9 mouse cellular contexts compared by ENCODE assay signal in the genomic region with DNA sequence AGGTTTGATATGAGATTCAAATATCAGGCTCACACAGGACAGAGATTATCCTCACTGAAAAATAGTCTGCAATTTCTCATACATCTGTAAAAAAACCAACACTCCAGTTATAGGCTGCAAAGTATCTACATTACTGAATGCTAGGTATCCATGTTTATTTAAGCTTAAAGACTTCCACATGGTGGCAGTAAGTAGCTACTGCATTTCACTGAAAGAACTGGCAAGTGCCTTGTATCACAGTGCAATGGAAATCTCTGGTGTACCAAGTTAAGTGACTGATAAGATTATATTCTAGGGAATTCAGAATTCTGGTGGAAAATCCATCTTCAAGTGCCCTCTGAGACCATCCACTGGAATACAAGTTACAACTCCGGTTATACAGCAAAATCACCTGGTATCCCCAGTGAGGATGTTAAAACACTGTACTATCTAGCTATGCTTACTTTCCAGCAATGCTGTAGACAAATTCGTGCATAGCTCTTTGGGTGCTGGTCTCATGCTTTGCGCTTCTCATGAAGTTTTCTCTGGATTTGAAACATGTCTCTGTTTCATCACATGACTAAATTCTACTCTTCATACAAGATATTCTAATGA. TPM values are rescaled to one million over a fixed set of nuclear protein-coding genes. Genes with fewer than 3 reads are reported as not detected.
DNase-seq lines count a peak whose midpoint lies in the region; ATAC-seq and TF ChIP-seq lines count a peak whose summit lies in the region.
"Had no signal": no experiment of that assay in that cellular context is flagged by ENCODE, and none has a peak within 500 bp of the region (broad histone marks: within the 10 kb centered on the region; RNA-seq: fewer than 3 reads in every experiment).

No protein-coding gene starts in this region.

- H3K4me1 ChIP-seq in lung, embryonic 14.5 days (ENCODE audit: insufficient read depth) = no peaks in the 10 kb centered on the region
- no peaks in the 10 kb centered on the region for H3K4me1 ChIP-seq in forebrain, postnatal 0 days (ENCODE audit: insufficient read depth)

- peak; percentile 41 for TF ChIP-seq CTCF in lung, embryonic 14.5 days (IDR thresholded peaks at IDR 0.05; ENCODE audit: low read depth)
- peak; percentile 87 for TF ChIP-seq CTCF in forebrain, postnatal 0 days (IDR thresholded peaks at IDR 0.05; ENCODE audit: low read depth)

- H3K27ac ChIP-seq in lung, embryonic 14.5 days (ENCODE audit: low read depth) = no peak overlapping the region
- H3K27ac ChIP-seq in forebrain, postnatal 0 days (ENCODE audit: low read depth, low read length) = no peak overlapping the region
- H3K27ac ChIP-seq: liver, embryonic 14.5 days had no signal

- H3K4me2 ChIP-seq in lung, embryonic 14.5 days = no peak overlapping the region
- H3K4me2 ChIP-seq in forebrain, postnatal 0 days (ENCODE audit: low read depth) = no peak overlapping the region

- no peak overlapping the region for H3K9ac ChIP-seq in lung, embryonic 14.5 days
- H3K9ac ChIP-seq in forebrain, postnatal 0 days = no peak overlapping the region
- H3K9ac ChIP-seq: liver, embryonic 14.5 days had no signal

- H3K4me3 ChIP-seq in lung, embryonic 14.5 days (ENCODE audit: low read depth, low read length) = no peak overlapping the region
- H3K4me3 ChIP-seq in forebrain, postnatal 0 days (ENCODE audit: low read depth, low read length) = no peak overlapping the region

- DNase-seq in lung, embryonic 14.5 days = peak; percentile 24
- no peak for DNase-seq in lung, adult 18-20 months
- DNase-seq in ZHBTc4 (ENCODE audit: low read depth, low spot score) = peak; percentile 22
- DNase-seq in forebrain, postnatal 0 days = peak; percentile 82
- DNase-seq in retina, embryonic 14.5 days (ENCODE audit: low spot score) = peak; percentile 52
- DNase-seq in kidney, postnatal 4 days = no peak
- DNase-seq: adrenal gland, postnatal 14 days had no signal

- WGBS in lung, embryonic 14.5 days = 76% methylated on average over 3 of the region's 3 CpGs
- 86% methylated on average over 3 of the region's 3 CpGs for WGBS in forebrain, postnatal 0 days

- no peaks in the 10 kb centered on the region for H3K27me3 ChIP-seq in lung, embryonic 14.5 days (ENCODE audit: insufficient read depth, low read length)
- no peaks in the 10 kb centered on the region for H3K27me3 ChIP-seq in forebrain, postnatal 0 days (ENCODE audit: insufficient read depth, low read length)

- no peaks in the 10 kb centered on the region for H3K36me3 ChIP-seq in lung, embryonic 14.5 days (ENCODE audit: insufficient read depth)
- no peaks in the 10 kb centered on the region for H3K36me3 ChIP-seq in forebrain, postnatal 0 days (ENCODE audit: insufficient read depth)

- no peak for ATAC-seq in lung, embryonic 14.5 days (ENCODE audit: insufficient read depth)
- peak; percentile 86 for ATAC-seq in forebrain, postnatal 0 days
- ATAC-seq in inflammation-experienced regulatory T-cells, adult 6 months = no peak

- no peaks in the 10 kb centered on the region for H3K9me3 ChIP-seq in lung, embryonic 14.5 days (ENCODE audit: low read depth, low read length)
- no peaks in the 10 kb centered on the region for H3K9me3 ChIP-seq in forebrain, postnatal 0 days (ENCODE audit: low read length)

RNA-seq across cellular contexts. Expression of a gene that starts 47.6 kb away (rescaled TPM):
- not detected in 2 replicates for polyA plus RNA-seq in lung, embryonic 14.5 days (2014; fragmentation: Nextera tagmentation; extraction: Ambion mirVana)
- not detected in 2 replicates for total RNA-seq in forebrain, postnatal 0 days (2014; rRNA removed)
- not detected in 2 replicates for polyA plus RNA-seq in forebrain, postnatal 0 days (2015; fragmentation: Nextera tagmentation; extraction: Ambion mirVana)
- polyA plus RNA-seq in inflammation-experienced regulatory T-cells, adult 6 months (2017; shearing (Covaris generic)) = not detected
- total RNA-seq: adrenal gland, postnatal 14 days had no signal
- polyA plus RNA-seq: liver, embryonic 14.5 days had no signal

Comparison
In these comparisons a context has a peak if more than half of its experiments do, and no peak if none do; other contexts are left out.
1. DNase-seq: peak in lung, embryonic 14.5 days (single experiment), ZHBTc4 (single experiment), forebrain, postnatal 0 days (single experiment) and retina, embryonic 14.5 days (single experiment); none in lung, adult 18-20 months (0 of 2) and kidney, postnatal 4 days (0 of 2).